Mouse (Mus musculus) mouse embryonic stem cell (cell line): ENCODE measurements around the gene Meis2.

Experiments used
- in situ Hi-C, 2 experiments: fragments of 300-500 bp; cut with MboI; formaldehyde crosslinking; loops; 1 replicate in 1 of 2; 3 replicates in 1 of 2; pipeline ENCODE4 v1.14.3; 2019 to 2020; ENCODE audit warnings: low sequenced_read_pairs in 2 of 2, low pct_unique_long_range_greater_than_20kb in 1 of 2, mixed read lengths in 1 of 2; ENCODE audit not compliant: unreplicated experiment in 1 of 2

Meis2 gene

DNA sequence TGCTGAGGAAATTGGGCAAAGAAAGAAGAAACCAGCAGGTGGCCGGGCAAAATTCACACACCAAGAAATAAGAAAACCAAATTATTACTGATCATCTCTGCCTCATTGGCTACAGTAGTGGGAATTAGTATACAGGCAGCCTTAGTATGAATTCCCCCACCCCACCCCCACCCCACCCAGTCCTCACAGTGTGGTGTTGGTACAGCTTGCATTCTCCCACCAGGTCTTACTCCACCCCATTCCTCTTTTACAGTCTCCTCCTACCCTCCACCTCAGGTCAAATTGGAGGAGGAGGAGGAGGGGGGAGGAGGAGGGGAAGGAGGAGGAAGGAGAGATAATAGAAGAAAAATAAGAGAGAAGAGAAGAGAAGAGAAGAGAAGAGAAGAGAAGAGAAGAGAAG, 6.0 kb downstream of the Meis2 start:
- in situ Hi-C loops, result loop anchor here (5.0 to 25.0 kb wide), 5 partner anchors 37 to 495 kb away; partner anchors contain the start of gene BC052040 (in 1 of the 2)

GRCm38 (mm10) chr2:116059066-116059465, 6.6 kb downstream of the Meis2 start:
- in situ Hi-C loops, result loop anchor here in 1 of 2 experiments (25.0 kb wide), 1 partner anchor 472 kb away; the partner anchor contains the start of gene BC052040

DNA sequence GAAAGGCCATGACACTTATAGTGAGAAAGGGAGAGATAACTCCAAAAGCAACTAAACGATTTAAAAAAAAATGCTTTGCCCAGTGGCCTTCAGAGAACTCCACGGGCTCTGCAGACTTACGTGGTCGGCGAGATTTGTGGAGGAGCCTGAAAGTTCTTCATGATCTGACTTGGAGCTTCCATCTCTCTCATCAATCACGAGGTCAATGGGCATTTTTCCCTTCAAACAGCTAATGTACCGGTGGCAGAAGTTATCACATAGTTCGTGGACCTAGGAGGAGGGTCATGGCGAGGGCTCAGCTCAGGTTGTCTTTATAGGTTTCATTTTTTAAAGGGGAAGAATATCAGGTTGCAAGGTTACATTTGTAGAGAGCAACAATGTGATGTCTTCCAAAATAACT, 7.1 kb downstream of the Meis2 start:
- in situ Hi-C loops, result loop anchor here in 1 of 2 experiments (25.0 kb wide), 1 partner anchor 471 kb away; the partner anchor contains the start of gene BC052040

- in situ Hi-C loops, result loop anchor here in 1 of 2 experiments (25.0 kb wide), 1 partner anchor 470 kb away; the partner anchor contains the start of gene BC052040
Observed at GRCm38 (mm10) chr2:116056826-116057225, 8.8 kb downstream of the Meis2 start.

DNA sequence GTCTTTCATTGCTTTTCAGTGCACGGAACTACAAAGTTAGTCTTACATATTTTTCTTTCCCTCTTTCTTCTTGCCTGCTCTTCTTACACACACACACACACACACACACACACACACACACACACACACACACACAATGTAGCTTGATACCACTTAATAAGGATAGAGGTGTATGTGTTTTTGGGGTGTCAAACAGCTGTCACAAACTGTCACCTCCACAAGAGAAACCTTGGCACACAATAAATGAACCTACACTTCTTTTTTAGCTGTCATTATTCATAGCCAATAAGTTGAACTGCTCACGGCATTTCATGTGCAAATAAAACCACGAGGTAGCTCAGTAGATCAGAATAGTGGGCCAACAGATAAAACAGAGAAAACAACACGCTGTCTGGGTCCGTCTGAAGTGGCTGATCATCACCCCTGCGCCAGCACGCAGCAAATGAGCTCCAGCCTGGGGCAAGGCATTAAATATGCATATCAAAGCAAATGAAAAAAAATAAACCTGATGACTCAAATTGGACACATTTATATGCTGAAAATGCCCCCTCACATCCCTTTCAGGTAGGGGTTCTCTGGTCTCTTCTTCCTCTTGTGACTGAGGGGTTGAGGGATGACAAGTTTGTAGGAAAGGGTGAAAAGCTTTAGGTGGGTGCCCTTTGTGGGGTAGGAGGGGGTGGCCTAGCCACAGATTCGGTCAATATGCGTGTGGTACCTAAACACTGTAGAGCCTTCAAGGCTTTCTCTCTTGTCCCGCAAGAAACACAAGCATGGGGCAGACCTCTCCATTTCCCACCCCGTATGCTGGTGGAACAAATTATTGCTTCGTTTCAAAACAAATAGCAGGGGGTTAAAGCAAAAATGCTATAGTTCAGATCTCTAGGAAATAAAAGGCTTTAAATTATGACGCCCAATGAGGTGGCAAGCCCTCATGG, 9.7 kb downstream of the Meis2 start:
- in situ Hi-C loops, result loop anchor here in 1 of 2 experiments (25.0 kb wide), 1 partner anchor 469 kb away; the partner anchor contains the start of gene BC052040

DNA sequence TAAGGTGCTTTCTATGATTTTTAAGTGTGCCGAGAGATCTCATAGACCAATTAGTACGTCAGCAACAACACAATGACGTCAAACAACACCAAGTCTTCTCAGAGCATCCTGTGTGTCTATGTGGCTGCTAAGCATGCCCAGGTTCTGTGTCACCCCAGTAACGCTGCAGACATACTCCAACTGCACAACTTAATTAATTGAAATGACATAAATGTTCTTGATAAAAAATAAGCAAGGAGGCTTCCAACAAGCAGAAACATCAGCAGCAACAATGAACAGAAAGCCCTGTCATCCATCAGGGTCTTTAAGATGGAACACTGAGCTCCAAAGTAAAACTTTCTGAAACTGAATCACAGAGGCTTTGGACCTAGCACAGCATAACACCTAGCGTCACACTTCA, 11.7 kb downstream of the Meis2 start:
- in situ Hi-C loops, result loop anchor here in 1 of 2 experiments (25.0 kb wide), 1 partner anchor 467 kb away; the partner anchor contains the start of gene BC052040

DNA sequence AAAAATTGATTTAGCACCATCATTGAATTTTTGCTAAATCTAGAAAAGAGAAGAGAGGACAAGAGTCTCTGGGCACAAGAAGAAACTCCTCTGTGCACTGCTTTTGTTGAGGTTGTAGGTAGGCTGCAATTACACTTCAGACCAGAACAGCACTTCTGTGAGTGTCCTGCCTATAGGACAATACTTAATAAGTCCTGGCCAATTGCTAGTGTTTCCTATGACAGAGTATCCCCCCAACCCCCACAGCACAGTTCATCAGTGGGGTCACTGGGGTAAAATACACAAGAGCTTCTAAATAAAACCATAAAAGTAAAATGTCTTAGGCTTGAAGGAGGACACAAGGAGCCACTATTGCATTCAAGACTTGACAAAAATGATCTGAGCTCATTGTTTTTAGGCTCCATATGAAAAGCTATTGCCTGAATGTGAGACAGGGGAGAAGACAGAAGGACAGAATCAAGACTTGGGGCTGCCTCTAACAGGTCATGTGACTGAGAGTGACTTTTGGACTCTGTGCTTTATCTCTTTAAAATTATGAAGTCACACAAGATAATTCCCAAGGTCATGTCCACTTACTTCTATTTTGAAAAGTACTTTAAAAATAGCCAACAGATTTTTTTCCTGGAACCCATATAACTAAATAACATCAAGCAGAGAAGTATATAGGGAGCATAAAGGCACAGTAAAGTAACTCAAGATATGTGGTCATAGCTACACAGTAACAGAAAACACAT, 12.8 kb downstream of the Meis2 start:
- in situ Hi-C loops, result loop anchor here in 1 of 2 experiments (25.0 kb wide), 1 partner anchor 466 kb away; the partner anchor contains the start of gene BC052040

DNA sequence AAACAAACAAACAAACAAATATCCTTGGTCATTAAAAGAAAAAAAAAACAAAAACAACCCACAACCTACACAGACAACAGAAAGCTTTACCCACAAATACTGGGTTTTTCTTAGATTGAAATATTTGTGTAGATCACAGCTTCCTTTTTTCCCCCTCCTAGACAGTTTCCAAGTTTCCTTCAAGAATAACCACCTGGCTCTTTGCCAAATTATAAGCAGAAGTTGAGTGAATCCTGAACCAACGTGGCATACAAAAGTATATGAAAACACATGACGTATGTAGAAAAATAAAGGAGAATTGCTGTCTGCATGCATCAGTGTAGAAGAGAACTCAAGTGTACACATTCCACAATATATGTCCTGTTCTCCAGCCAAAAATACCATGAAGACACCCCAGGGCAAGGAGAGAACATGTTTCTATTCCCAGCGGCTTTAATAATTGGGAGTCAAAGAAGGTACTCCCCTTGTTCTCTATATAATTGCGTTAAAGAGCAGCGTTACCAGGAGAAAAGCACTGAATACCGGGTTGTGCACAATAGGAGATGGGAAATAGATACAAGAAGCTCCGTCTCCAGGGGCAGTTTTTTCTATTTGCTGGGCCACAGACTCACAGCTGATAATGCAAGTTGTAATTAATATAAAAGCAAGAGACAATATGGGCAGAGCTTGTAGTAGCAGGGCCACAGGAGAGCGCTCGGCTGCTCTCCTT, 13.6 kb downstream of the Meis2 start:
- in situ Hi-C loops, result loop anchor here in 1 of 2 experiments (25.0 kb wide), 1 partner anchor 465 kb away; the partner anchor contains the start of gene BC052040

DNA sequence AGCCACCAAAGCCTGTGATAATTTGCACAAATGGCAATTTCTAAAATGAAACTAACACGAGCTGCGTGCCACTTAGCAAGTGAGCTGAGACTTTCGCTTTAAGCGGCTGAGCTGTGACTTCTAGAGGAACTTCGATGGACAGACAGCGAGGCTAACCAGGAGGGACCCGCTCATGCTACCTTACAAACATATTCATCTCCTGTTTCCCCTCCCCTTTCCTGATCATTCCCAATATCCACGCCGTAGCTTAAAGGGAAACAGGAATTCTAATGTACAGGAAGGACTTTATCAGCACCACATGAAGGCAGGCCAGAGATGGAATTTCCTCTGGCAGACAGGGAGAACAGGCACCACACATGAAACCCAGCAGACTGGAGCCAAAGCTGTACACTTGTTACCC, 15.9 kb downstream of the Meis2 start:
- in situ Hi-C loops, result loop anchor here in 1 of 2 experiments (25.0 kb wide), 1 partner anchor 462 kb away; the partner anchor contains the start of gene BC052040

DNA sequence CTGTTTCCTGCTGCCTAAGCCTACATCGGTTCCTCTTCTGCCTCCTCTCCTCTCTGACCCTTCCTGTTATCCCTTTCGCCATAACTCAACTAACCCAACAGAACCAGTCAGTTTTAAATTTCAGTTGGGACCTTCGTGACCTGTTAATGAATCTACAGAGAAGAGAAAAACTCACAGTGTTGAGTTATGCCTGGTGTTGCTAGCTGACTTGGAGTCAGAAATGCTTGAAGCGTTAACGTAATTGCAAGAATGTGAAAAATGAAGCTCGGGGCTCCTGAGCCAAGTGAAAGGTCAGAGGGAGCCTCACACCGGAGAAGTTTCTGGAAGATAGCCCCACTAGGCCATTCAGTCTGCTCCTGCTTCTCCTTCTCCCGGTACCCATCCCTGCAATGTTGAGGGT, 18.3 kb downstream of the Meis2 start:
- in situ Hi-C loops, result no loop called here

- in situ Hi-C loops, result no loop called here
Observed at GRCm38 (mm10) chr2:116045048-116045447, 20.6 kb downstream of the Meis2 start.

GRCm38 (mm10) chr2:116042934-116043698, 22.5 kb downstream of the Meis2 start:
- in situ Hi-C loops, result no loop called here

DNA sequence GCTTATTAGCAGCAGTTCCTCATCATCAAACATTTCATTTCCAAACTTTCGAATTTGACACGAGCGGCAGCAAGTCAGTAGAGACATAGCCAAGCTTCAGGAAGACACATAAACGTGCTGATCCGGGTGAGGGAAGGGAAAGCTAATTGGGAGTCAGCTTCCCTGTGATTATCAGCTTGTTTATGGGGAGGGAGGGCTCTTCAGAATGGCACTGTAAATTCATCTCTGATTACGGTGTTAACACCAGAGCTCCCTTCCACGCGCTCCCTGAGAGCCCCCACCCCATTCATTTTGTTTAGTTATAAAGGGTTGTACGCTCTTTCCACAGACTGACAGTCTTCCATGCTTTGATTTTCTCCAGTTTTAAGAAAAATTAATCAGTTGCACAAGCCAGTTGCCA, 23.2 kb downstream of the Meis2 start:
- in situ Hi-C loops, result no loop called here

DNA sequence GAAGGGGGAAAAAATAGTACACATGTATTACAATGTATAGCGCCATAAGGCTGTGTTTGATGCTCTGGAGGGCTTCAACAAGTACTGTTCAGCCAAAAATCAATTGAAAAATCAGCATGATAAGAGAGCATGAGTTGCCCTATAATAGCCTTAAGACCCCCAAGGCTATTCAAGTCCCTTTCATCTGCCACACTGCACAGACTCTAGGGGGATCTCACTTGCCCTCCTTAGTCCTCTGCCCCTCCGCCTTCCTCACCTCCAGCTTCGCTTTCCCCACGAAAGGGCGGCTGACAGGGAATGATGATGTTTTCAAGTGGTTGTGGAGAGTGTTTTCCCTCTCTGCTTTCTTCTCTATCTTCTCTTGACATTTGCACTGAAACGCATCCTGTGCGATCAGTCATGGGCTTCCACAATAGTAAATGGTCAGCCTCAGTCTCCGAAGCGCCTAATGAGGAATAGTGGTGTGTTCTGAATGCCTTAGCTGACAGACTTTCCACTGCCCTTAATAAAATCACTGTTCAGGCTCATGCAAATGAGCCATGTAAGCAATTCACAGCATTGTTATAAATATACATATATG, 23.9 kb downstream of the Meis2 start:
- in situ Hi-C loops, result no loop called here

DNA sequence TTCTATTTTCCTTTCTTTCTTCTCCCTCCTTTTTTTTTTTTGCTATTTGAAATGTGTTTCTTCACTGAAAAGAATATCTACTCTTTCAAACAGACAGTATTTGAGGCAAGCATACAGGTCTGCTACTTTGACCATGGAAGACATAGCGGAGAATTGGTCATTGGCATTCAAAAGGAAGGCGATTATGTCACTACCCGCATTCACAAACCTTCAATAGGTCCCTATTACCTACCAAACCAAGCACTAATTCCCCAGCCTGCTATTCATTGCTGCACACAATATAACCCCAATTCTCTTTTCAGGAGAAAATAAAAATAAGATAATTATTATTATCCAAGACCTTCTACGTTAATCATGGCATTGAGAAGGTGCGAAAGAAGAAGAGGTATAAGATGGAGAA, 30.3 kb downstream of the Meis2 start:
- in situ Hi-C loops, result no loop called here

DNA sequence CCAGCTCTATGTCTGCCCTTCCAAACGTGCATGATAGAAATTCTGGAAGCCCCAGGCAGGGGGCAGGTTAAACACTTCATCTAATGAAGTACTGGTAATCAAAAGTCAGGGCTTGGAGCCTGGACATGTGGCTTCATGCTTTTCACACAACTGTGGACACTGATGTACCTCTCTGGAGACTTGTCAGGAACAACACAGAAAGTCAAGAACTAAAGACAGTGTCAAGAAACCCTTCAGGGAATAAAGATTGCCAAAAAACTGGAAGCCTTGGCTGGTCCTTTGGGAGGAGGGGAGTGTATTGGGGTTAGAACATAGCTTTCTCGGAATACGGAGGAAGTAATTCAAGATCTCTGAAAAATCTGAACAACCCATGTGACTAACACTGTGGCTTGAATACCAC, 37.5 kb downstream of the Meis2 start:
- in situ Hi-C loops, result no loop called here

DNA sequence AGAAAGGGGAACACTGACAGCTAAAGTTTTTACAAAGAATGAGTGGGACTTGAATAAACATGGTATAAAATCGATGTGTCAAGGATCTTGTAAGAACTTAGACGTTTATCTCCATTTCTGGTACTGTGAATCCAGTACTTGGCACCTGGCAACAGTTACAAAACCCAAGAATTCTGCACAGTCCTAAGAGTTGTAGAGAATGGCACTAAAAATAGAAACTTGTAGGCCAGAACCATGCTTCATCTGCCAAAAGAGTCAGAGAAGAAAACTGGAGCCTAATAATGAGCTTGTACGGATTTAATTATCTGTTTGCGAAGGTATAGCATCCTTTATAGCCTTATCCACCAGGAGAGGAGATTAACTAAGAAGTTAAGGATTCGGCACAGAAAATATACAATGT, 42.8 kb downstream of the Meis2 start:
- in situ Hi-C loops, result loop anchor here in 1 of 2 experiments (5.0 kb wide), 1 partner anchor 39 kb away; no protein-coding TSS in a partner anchor
